Mouse (Mus musculus) myocyte (in vitro differentiated cells): ENCODE measurements around the gene 1700001P01Rik. TPM values are rescaled to one million over a fixed set of nuclear protein-coding genes. Genes with fewer than 3 reads are reported as not detected.
A peak's percentile ranks its signal among the peaks of the same experiment; 100 is the strongest.

ENCODE experiments used
- H3K27me3 ChIP-seq: one replicate; pipeline ENCODE4 v1.6.1; 2011; ENCODE audit not compliant: control insufficient read depth, insufficient read depth, insufficient read length
- H3K36me3 ChIP-seq: one replicate; pipeline ENCODE4 v1.6.1; 2011; ENCODE audit not compliant: control insufficient read depth, insufficient read depth
- H3K4me2 ChIP-seq: one replicate; pipeline ENCODE4 v1.6.1; 2011; ENCODE audit warnings: low read depth, control low read depth
- H3K4me3 ChIP-seq: one replicate; pipeline ENCODE4 v1.5.1; 2011; ENCODE audit warnings: mild to moderate bottlenecking, control low read depth, moderate library complexity
- H3K79me2 ChIP-seq: one replicate; pipeline ENCODE4 v1.6.1; 2011; ENCODE audit not compliant: control insufficient read depth, insufficient read depth
- H3ac ChIP-seq: one replicate; pipeline ENCODE4 v1.6.1; 2011; ENCODE audit not compliant: control insufficient read depth, insufficient read length
- CEBPB ChIP-seq: IDR thresholded peaks from 2 replicates; pipeline ENCODE4 v1.6.1; 2011; ENCODE audit warnings: mild to moderate bottlenecking, moderate library complexity; ENCODE audit not compliant: poor library complexity, insufficient read depth, severe bottlenecking
- E2F4 ChIP-seq: IDR thresholded peaks from one replicate; pipeline ENCODE4 v1.6.1; 2011; ENCODE audit warnings: mild to moderate bottlenecking, control low read depth, moderate library complexity; ENCODE audit not compliant: insufficient read depth
- MAX ChIP-seq: IDR thresholded peaks from one replicate; pipeline ENCODE4 v1.6.1; 2011; ENCODE audit warnings: low read depth, mild to moderate bottlenecking, control low read depth
- MYOD1 ChIP-seq, 3 experiments: IDR thresholded peaks; one replicate each; pipeline ENCODE4 v1.6.1; 2011; ENCODE audit warnings: control low read depth in 2 of 3, low read depth in 2 of 3, mild to moderate bottlenecking in 2 of 3, moderate library complexity in 1 of 3; ENCODE audit not compliant: insufficient read length in 2 of 3, control insufficient read depth in 1 of 3
- MYOG ChIP-seq, 3 experiments: IDR thresholded peaks; one replicate each; pipeline ENCODE4 v1.6.1; 2011; ENCODE audit warnings: control low read depth in 2 of 3, low read depth in 2 of 3, mild to moderate bottlenecking in 2 of 3; ENCODE audit not compliant: insufficient read length in 2 of 3, control insufficient read depth in 1 of 3, insufficient read depth in 1 of 3
- POLR2A ChIP-seq: IDR thresholded peaks from one replicate; pipeline ENCODE4 v1.6.1; 2011; ENCODE audit warnings: low read depth, mild to moderate bottlenecking, control low read depth, moderate library complexity; ENCODE audit not compliant: insufficient read length
- POLR2AphosphoS2 ChIP-seq: IDR thresholded peaks from one replicate; pipeline ENCODE4 v1.6.1; 2011; ENCODE audit warnings: low read depth, control low read depth; ENCODE audit not compliant: insufficient read length
- REST ChIP-seq: IDR thresholded peaks from one replicate; pipeline ENCODE4 v1.6.1; 2011; ENCODE audit warnings: mild to moderate bottlenecking, control low read depth, moderate library complexity; ENCODE audit not compliant: insufficient read depth, insufficient read length
- SRF ChIP-seq: IDR thresholded peaks from one replicate; pipeline ENCODE4 v1.6.1; 2011; ENCODE audit warnings: low read depth; ENCODE audit not compliant: control insufficient read depth, insufficient read length
- TCF12 ChIP-seq: IDR thresholded peaks from one replicate; pipeline ENCODE4 v1.6.1; 2011; ENCODE audit warnings: mild to moderate bottlenecking, control low read depth; ENCODE audit not compliant: poor library complexity, insufficient read depth, severe bottlenecking
- TCF3 ChIP-seq: IDR thresholded peaks from one replicate; pipeline ENCODE4 v1.6.1; 2011; ENCODE audit warnings: low read depth, control low read depth; ENCODE audit not compliant: insufficient read length
- USF1 ChIP-seq: IDR thresholded peaks from one replicate; pipeline ENCODE4 v1.6.1; 2011; ENCODE audit warnings: low read depth, mild to moderate bottlenecking, control low read depth, moderate library complexity
- polyA plus RNA-seq: library from polyadenylated mRNA; unstranded; fragments of >200 nt; fragmentation: generic; extraction: Trizol; gene quantifications from one replicate; pipeline ENCODE4 v1.2.1, GENCODE M21; 2012; ENCODE audit warnings: missing spikeins

The 1700001P01Rik gene
- polyA plus RNA-seq, 1 experiment: 0.07 TPM

DNA sequence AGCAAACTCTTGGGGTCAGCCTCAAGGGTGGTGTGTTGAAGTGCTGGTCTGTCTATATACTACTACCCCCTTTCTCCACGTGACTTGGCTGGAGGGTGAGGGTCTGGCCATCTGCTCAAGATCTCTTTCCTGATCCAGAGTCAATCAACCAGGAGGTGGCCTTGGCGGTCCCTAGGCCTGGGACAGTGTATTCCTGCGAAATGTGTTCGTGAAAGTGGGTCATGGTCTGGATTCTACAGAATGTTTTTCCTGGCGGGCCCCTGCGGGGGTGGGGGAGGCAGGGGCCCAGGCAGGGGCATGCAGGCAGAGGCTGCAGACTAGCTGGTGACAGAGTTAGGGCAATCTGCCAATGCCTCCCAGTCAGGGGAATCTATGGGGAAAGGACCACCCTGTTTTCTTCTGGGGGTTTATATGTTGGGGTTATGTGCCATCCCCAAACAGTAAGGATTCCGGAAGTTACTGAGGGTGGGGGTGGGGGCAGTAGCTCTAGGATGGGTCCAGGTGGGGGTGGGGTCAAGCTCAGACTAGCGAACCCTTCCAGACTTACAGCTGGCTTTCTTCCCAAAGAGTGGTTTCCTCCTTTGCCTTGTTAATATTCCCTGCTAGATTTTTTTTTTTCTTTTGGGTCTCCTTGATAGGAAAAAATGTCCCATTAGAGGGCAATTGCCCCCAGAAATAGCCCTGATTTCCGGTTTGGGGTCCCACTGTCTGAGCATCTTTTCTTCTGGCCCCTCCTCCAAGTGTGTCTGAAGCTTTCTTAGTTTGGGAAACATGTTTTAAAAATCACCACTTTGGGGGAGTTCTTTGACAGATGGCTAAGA is 29.3 kb upstream of the 1700001P01Rik start:
- H3K36me3 ChIP-seq: peaks cover 9% of the 10 kb centered on the region
- TF ChIP-seq MAX (no peak), USF1 (peak; percentile 17)
- H3ac ChIP-seq: no peak overlapping the region
- H3K4me2 ChIP-seq: peak overlapping the region; percentile 81
- peaks cover 89% of the 10 kb centered on the region for H3K79me2 ChIP-seq
- H3K27me3 ChIP-seq: no peaks in the 10 kb centered on the region
- H3K4me3 ChIP-seq: peak overlapping the region; percentile 4

DNA sequence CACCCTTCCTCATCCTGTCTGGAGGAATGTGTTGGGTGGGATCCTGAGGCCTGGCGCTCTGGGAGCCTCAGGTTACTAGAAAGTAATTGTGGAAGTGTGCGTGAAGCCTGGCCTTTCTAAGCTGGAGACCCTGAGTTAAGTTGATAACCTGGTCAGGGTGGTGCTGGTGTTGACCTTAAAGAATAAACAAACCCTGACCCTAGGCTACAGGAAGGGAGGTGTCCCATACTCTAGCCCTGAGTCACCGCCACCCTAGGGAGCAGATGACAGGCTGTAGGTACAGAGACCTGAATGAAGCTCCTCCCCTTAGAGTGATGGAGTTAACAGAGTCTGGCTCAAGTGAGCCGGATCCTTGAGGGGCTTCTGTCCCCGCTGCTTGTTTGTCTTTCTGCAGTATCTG is 28.1 kb upstream of the 1700001P01Rik start:
- Histone ChIP-seq H3K36me3 (peaks cover 5% of the 10 kb centered on the region), H3ac (no peak overlapping the region), H3K4me3 (no peak overlapping the region), H3K79me2 (peaks cover 77% of the 10 kb centered on the region), H3K4me2 (peak overlapping the region; percentile 27), H3K27me3 (no peaks in the 10 kb centered on the region)
- TF ChIP-seq CEBPB (no peak), REST (no peak), TCF12 (no peak), USF1 (no peak), TCF3 (no peak), MAX (no peak), POLR2AphosphoS2 (no peak)

DNA sequence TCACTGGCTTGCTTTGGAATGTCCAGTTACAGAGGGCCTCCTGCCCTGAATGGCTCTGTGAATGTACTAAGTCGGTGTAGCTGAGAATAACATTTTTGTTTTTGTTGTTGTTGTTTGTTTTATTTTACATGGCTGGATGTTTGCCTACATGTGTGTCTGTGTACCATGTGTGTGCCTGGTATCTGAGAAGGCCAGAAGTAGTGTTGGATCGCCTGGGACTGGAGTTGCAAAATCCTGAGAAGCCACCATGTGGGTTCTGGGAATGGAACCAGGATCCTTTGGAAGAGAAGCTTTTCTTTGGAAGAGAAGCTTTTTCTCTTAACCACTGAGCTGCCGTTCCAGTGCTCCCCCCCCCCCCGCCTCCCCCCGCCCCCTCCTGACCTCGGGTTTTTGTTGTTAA is 26.8 kb upstream of the 1700001P01Rik start:
- Histone ChIP-seq H3K79me2 (peaks cover 71% of the 10 kb centered on the region), H3K36me3 (peaks cover 5% of the 10 kb centered on the region), H3K27me3 (no peaks in the 10 kb centered on the region), H3ac (no peak overlapping the region), H3K4me2 (peak overlapping the region; percentile 79), H3K4me3 (peak overlapping the region; percentile 97)
- TF ChIP-seq SRF (no peak), MYOD1 (IDR thresholded peaks at IDR 0.05; ENCODE audit: control insufficient read depth in 1 of 3, insufficient read length in 2 of 3, low read depth in 2 of 3) (no peak), TCF3 (no peak), MYOG (IDR thresholded peaks at IDR 0.05; ENCODE audit: control insufficient read depth in 1 of 3, insufficient read depth in 1 of 3, insufficient read length in 2 of 3, low read depth in 2 of 3) (no peak), POLR2AphosphoS2 (no peak)

GRCm38 (mm10) chr11:97802194-97802470 is 26.4 kb upstream of the 1700001P01Rik start:
- H3K36me3 ChIP-seq: peaks cover 5% of the 10 kb centered on the region
- peak overlapping the region; percentile 79 for H3K4me2 ChIP-seq
- H3K4me3 ChIP-seq: peak overlapping the region; percentile 97
- no peaks in the 10 kb centered on the region for H3K27me3 ChIP-seq
- TF ChIP-seq MYOG (IDR thresholded peaks at IDR 0.05; ENCODE audit: control insufficient read depth in 1 of 3, insufficient read depth in 1 of 3, insufficient read length in 2 of 3, low read depth in 2 of 3) (no peak), TCF12 (no peak), POLR2AphosphoS2 (no peak), MAX (no peak), SRF (no peak), E2F4 (no peak)
- no peak overlapping the region for H3ac ChIP-seq
- peaks cover 68% of the 10 kb centered on the region for H3K79me2 ChIP-seq

DNA sequence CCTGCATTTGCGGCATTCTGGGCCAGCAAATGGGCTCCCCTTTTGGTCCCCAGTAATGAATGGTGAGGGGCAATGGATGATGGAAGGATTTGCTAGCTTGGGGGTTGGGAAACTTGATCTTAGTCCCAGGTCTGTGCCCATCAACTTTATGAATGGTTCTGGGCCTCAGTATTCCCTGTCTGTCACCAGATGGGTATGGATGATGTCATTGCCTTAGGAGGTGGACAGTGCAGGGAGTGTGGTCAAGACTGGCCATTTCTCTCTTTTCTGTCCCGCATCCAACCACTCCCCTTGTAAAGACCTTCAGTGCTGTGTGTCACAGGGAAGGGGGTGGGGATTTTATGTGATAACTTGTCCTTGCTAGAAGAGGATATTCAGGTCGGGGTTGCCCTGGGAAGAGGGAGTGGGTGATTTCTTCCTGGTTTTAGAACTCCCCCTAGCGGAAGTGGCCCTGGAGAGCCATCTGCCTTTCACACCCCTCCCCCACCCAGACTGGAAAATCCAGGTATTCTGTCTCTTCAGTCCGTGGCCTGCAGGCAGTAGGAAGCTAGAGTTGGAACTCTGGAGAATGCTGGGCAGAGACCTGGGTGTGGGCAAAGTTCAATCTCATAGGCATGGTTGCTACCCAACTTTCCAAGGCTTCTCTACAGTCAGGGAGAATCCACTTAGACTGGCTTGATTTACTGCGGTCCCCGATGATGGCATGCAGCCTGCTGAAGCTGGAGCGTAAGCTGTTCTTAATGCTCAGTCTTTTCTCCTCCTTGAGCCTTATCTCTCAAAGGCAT is 25.9 kb upstream of the 1700001P01Rik start:
- no peaks in the 10 kb centered on the region for H3K27me3 ChIP-seq
- H3K79me2 ChIP-seq: peaks cover 63% of the 10 kb centered on the region
- no peak for TF ChIP-seq TCF12
- no peak for TF ChIP-seq TCF3
- TF ChIP-seq USF1: no peak
- TF ChIP-seq SRF: no peak
- TF ChIP-seq CEBPB: 0 out of 2 replicates have a peak, but pooled peaks have one; percentile 3
- TF ChIP-seq E2F4: no peak
- no peak for TF ChIP-seq MAX
- TF ChIP-seq REST: no peak
- peak; percentile 16 for TF ChIP-seq POLR2A
- TF ChIP-seq MYOD1 (IDR thresholded peaks at IDR 0.05; ENCODE audit: control insufficient read depth in 1 of 3, insufficient read length in 2 of 3, low read depth in 2 of 3): peak in 1 of 3 experiments; percentile 18
- no peak for TF ChIP-seq POLR2AphosphoS2
- TF ChIP-seq MYOG (IDR thresholded peaks at IDR 0.05; ENCODE audit: control insufficient read depth in 1 of 3, insufficient read depth in 1 of 3, insufficient read length in 2 of 3, low read depth in 2 of 3): no peak
- peak overlapping the region; percentile 79 for H3K4me2 ChIP-seq
- H3K4me3 ChIP-seq: peak overlapping the region; percentile 97
- no peak overlapping the region for H3ac ChIP-seq
- no peaks in the 10 kb centered on the region for H3K36me3 ChIP-seq
